In genomic region chr16:38757626-38758025, GRCm38 (mm10) we compare ENCODE assay signal across 19 mouse cellular contexts. TPM values are rescaled to one million over a fixed set of nuclear protein-coding genes. Genes with fewer than 3 reads are reported as not detected.
A peak's percentile ranks its signal among the peaks of the same experiment; 100 is the strongest.
DNase-seq lines count a peak whose midpoint lies in the region; ATAC-seq and TF ChIP-seq lines count a peak whose summit lies in the region.
"Had no signal": no experiment of that assay in that cellular context is flagged by ENCODE, and none has a peak within 500 bp of the region (broad histone marks: within the 10 kb centered on the region; RNA-seq: fewer than 3 reads in every experiment).

No protein-coding gene starts in this region.

- H3K36me3 ChIP-seq in heart, embryonic 13.5 days = peaks cover 53% of the 10 kb centered on the region
- H3K36me3 ChIP-seq in kidney, embryonic 15.5 days = peaks cover 27% of the 10 kb centered on the region
- no peaks in the 10 kb centered on the region for H3K36me3 ChIP-seq in kidney, adult 2 months (ENCODE audit: control insufficient read depth, insufficient read depth, low read length)
- H3K36me3 ChIP-seq in lung, embryonic 14.5 days (ENCODE audit: insufficient read depth) = peaks cover 46% of the 10 kb centered on the region
- H3K36me3 ChIP-seq in embryonic facial prominence, embryonic 10.5 days (replicated peaks) = peaks cover 51% of the 10 kb centered on the region
- peaks cover 19% of the 10 kb centered on the region for H3K36me3 ChIP-seq in midbrain, embryonic 16.5 days (ENCODE audit: control insufficient read depth, insufficient read depth, low read length)

- no peak for ATAC-seq in heart, embryonic 13.5 days (ENCODE audit: extremely low read depth, insufficient number of reproducible peaks, low FRiP score, low TSS enrichment)
- ATAC-seq in kidney, embryonic 15.5 days (replicated peaks; ENCODE audit: low FRiP score) = no peak
- ATAC-seq in lung, embryonic 14.5 days (ENCODE audit: insufficient read depth) = no peak
- ATAC-seq in midbrain, embryonic 16.5 days = no peak
- ATAC-seq: midbrain, embryonic 13.5 days had no signal

- no peak for TF ChIP-seq CTCF in kidney, adult 2 months (conservative IDR thresholded peaks at IDR 0.05; ENCODE audit: insufficient read depth, insufficient read length, low read depth, low read length)
- no peak for TF ChIP-seq CTCF in lung, embryonic 14.5 days (IDR thresholded peaks at IDR 0.05; ENCODE audit: low read depth)

- no peak for TF ChIP-seq POLR2A in kidney, adult 2 months (IDR thresholded peaks at IDR 0.05; ENCODE audit: low read depth, low read length)

- H3K9ac ChIP-seq in heart, embryonic 13.5 days = no peak overlapping the region
- H3K9ac ChIP-seq in kidney, embryonic 15.5 days = no peak overlapping the region
- no peak overlapping the region for H3K9ac ChIP-seq in lung, embryonic 14.5 days
- no peak overlapping the region for H3K9ac ChIP-seq in midbrain, embryonic 16.5 days (ENCODE audit: low read depth, low read length)
- H3K9ac ChIP-seq: embryonic facial prominence, embryonic 15.5 days; limb, embryonic 13.5 days; midbrain, embryonic 13.5 days; neural tube, embryonic 13.5 days had no signal

- H3K4me1 ChIP-seq in heart, embryonic 13.5 days = peaks cover 65% of the 10 kb centered on the region
- peaks cover 35% of the 10 kb centered on the region for H3K4me1 ChIP-seq in kidney, embryonic 15.5 days
- H3K4me1 ChIP-seq in kidney, adult 2 months (ENCODE audit: control insufficient read depth, insufficient read depth, low read length) = peaks cover 2% of the 10 kb centered on the region; the same call in 1 of the 2 replicates
- H3K4me1 ChIP-seq in lung, embryonic 14.5 days (ENCODE audit: insufficient read depth) = no peaks in the 10 kb centered on the region; the same call in none of the 2 replicates
- peaks cover 46% of the 10 kb centered on the region for H3K4me1 ChIP-seq in embryonic facial prominence, embryonic 10.5 days
- no peaks in the 10 kb centered on the region for H3K4me1 ChIP-seq in midbrain, embryonic 16.5 days (ENCODE audit: control insufficient read depth, insufficient read depth, low read length)

- H3K9me3 ChIP-seq in heart, embryonic 13.5 days = no peaks in the 10 kb centered on the region
- no peaks in the 10 kb centered on the region for H3K9me3 ChIP-seq in kidney, embryonic 15.5 days (replicated peaks)
- H3K9me3 ChIP-seq in lung, embryonic 14.5 days (ENCODE audit: low read depth, low read length) = no peaks in the 10 kb centered on the region
- no peaks in the 10 kb centered on the region for H3K9me3 ChIP-seq in embryonic facial prominence, embryonic 10.5 days
- no peaks in the 10 kb centered on the region for H3K9me3 ChIP-seq in midbrain, embryonic 16.5 days (replicated peaks; ENCODE audit: control insufficient read depth, low read length, poor library complexity, severe bottlenecking)
- H3K9me3 ChIP-seq: embryonic facial prominence, embryonic 15.5 days; limb, embryonic 13.5 days; midbrain, embryonic 13.5 days; neural tube, embryonic 13.5 days had no signal

- peak overlapping the region; percentile 53 for H3K27ac ChIP-seq in heart, embryonic 13.5 days (replicated peaks)
- H3K27ac ChIP-seq in kidney, embryonic 15.5 days = peak overlapping the region; percentile 22; the same call in 1 of the 2 replicates
- no peak overlapping the region for H3K27ac ChIP-seq in kidney, adult 2 months (ENCODE audit: insufficient read depth, low read depth, low read length)
- peak overlapping the region; percentile 19; the same call in 1 of the 2 replicates for H3K27ac ChIP-seq in lung, embryonic 14.5 days (ENCODE audit: low read depth)
- H3K27ac ChIP-seq in embryonic facial prominence, embryonic 10.5 days (replicated peaks) = no peak overlapping the region; the same call in 1 of the 2 replicates
- no peak overlapping the region for H3K27ac ChIP-seq in midbrain, embryonic 16.5 days (ENCODE audit: low read length)
- H3K27ac ChIP-seq: embryonic facial prominence, embryonic 15.5 days; midbrain, embryonic 13.5 days; neural tube, embryonic 13.5 days had no signal

- H3K4me2 ChIP-seq in heart, embryonic 13.5 days = no peak overlapping the region
- H3K4me2 ChIP-seq in kidney, embryonic 15.5 days = no peak overlapping the region
- no peak overlapping the region for H3K4me2 ChIP-seq in lung, embryonic 14.5 days
- no peak overlapping the region for H3K4me2 ChIP-seq in midbrain, embryonic 16.5 days (ENCODE audit: low read length)
- H3K4me2 ChIP-seq: embryonic facial prominence, embryonic 15.5 days; limb, embryonic 13.5 days; midbrain, embryonic 13.5 days; neural tube, embryonic 13.5 days had no signal

- no peaks in the 10 kb centered on the region for H3K27me3 ChIP-seq in heart, embryonic 13.5 days (replicated peaks)
- no peaks in the 10 kb centered on the region for H3K27me3 ChIP-seq in kidney, embryonic 15.5 days
- no peaks in the 10 kb centered on the region for H3K27me3 ChIP-seq in kidney, adult 2 months (replicated peaks; ENCODE audit: control insufficient read depth, insufficient read depth, low read length)
- no peaks in the 10 kb centered on the region for H3K27me3 ChIP-seq in lung, embryonic 14.5 days (ENCODE audit: insufficient read depth, low read length)
- H3K27me3 ChIP-seq in embryonic facial prominence, embryonic 10.5 days (replicated peaks; ENCODE audit: low read depth, poor library complexity, severe bottlenecking) = no peaks in the 10 kb centered on the region
- H3K27me3 ChIP-seq in midbrain, embryonic 16.5 days (ENCODE audit: control insufficient read depth, insufficient read depth, low read depth, low read length) = no peaks in the 10 kb centered on the region
- H3K27me3 ChIP-seq: embryonic facial prominence, embryonic 15.5 days; limb, embryonic 13.5 days; midbrain, embryonic 13.5 days; neural tube, embryonic 13.5 days had no signal

- 91% methylated on average over 19 of the region's 19 CpGs for WGBS in heart, embryonic 13.5 days
- WGBS in kidney, embryonic 15.5 days = 94% methylated on average over 19 of the region's 19 CpGs
- WGBS in kidney, adult 2 months = 95% methylated on average over 19 of the region's 19 CpGs
- WGBS in lung, embryonic 14.5 days = 95% methylated on average over 19 of the region's 19 CpGs
- WGBS in embryonic facial prominence, embryonic 10.5 days = 94% methylated on average over 19 of the region's 19 CpGs
- 94% methylated on average over 19 of the region's 19 CpGs for WGBS in midbrain, embryonic 16.5 days

- H3K4me3 ChIP-seq in heart, embryonic 13.5 days = no peak overlapping the region
- H3K4me3 ChIP-seq in kidney, embryonic 15.5 days (replicated peaks) = no peak overlapping the region
- H3K4me3 ChIP-seq in kidney, adult 2 months (ENCODE audit: insufficient read depth, low read depth, low read length) = no peak overlapping the region
- no peak overlapping the region for H3K4me3 ChIP-seq in lung, embryonic 14.5 days (ENCODE audit: low read depth, low read length)
- no peak overlapping the region for H3K4me3 ChIP-seq in embryonic facial prominence, embryonic 10.5 days
- no peak overlapping the region for H3K4me3 ChIP-seq in midbrain, embryonic 16.5 days (ENCODE audit: low read depth, low read length)
- H3K4me3 ChIP-seq: embryonic facial prominence, embryonic 15.5 days; limb, embryonic 13.5 days; midbrain, embryonic 13.5 days; neural tube, embryonic 13.5 days had no signal

- DNase-seq in heart, postnatal 4 days = no peak
- no peak for DNase-seq in kidney, adult 2 months
- no peak for DNase-seq in lung, embryonic 14.5 days
- no peak for DNase-seq in lung, postnatal 10 days
- peak; percentile 5 for DNase-seq in embryonic facial prominence, embryonic 10.5 days (ENCODE audit: low spot score)
- DNase-seq: cerebellum, adult 18-20 months; cerebellum, postnatal 25 days; embryo, embryonic 11 days; right cerebral cortex, adult 18-20 months; thymus, postnatal 36 days had no signal

RNA-seq across cellular contexts. Expression of gene B4galt4, which starts 15.6 kb away (rescaled TPM):
- 26.9 and 27.3 TPM in 2 replicates for polyA plus RNA-seq in heart, embryonic 13.5 days (2015; fragmentation: Nextera tagmentation; extraction: Ambion mirVana)
- total RNA-seq in heart, postnatal 4 days (2021) = 10 to 100 TPM; 10.1 to 13.1 TPM
- polyA plus RNA-seq in kidney, embryonic 15.5 days (2015; fragmentation: Nextera tagmentation; extraction: Ambion mirVana) = 29.0 and 30.6 TPM in 2 replicates
- polyA plus RNA-seq in kidney, adult 2 months (2012; rRNA removed) = 5.0 and 5.4 TPM in 2 replicates
- polyA plus RNA-seq in lung, embryonic 14.5 days (2014; fragmentation: Nextera tagmentation; extraction: Ambion mirVana) = 36.6 and 39.0 TPM in 2 replicates
- 26.2 and 27.8 TPM in 2 replicates for polyA plus RNA-seq in embryonic facial prominence, embryonic 10.5 days (2016; fragmentation: Nextera tagmentation; extraction: Ambion mirVana)
- polyA plus RNA-seq in midbrain, embryonic 16.5 days (2015; fragmentation: Nextera tagmentation; extraction: Ambion mirVana) = 31.5 and 35.6 TPM in 2 replicates

RNA-seq across cellular contexts. Expression of gene Upk1b, which starts 42.5 kb away (rescaled TPM):
- 17.4 and 19.3 TPM in 2 replicates for polyA plus RNA-seq in heart, embryonic 13.5 days (2015; fragmentation: Nextera tagmentation; extraction: Ambion mirVana)
- total RNA-seq in heart, postnatal 4 days (2021) = 10 to 100 TPM in 1 of 2 experiments, 1 to 10 TPM in 1; 8.3 to 11.3 TPM
- 4.9 and 10.1 TPM in 2 replicates for polyA plus RNA-seq in kidney, embryonic 15.5 days (2015; fragmentation: Nextera tagmentation; extraction: Ambion mirVana)
- polyA plus RNA-seq in kidney, adult 2 months (2012; rRNA removed) = 5.3 and 7.4 TPM in 2 replicates
- 15.4 and 16.8 TPM in 2 replicates for polyA plus RNA-seq in lung, embryonic 14.5 days (2014; fragmentation: Nextera tagmentation; extraction: Ambion mirVana)
- polyA plus RNA-seq in embryonic facial prominence, embryonic 10.5 days (2016; fragmentation: Nextera tagmentation; extraction: Ambion mirVana) = 1.2 and 1.4 TPM in 2 replicates
- 0.13 and 0.17 TPM in 2 replicates for polyA plus RNA-seq in midbrain, embryonic 16.5 days (2015; fragmentation: Nextera tagmentation; extraction: Ambion mirVana)
- total RNA-seq: gastrocnemius, adult 18-20 months; granulocyte monocyte progenitor cell, adult 5-6 weeks had no signal

RNA-seq across cellular contexts. Expression of gene Arhgap31, which starts 44.6 kb away (rescaled TPM):
- 26.2 and 27.9 TPM in 2 replicates for polyA plus RNA-seq in heart, embryonic 13.5 days (2015; fragmentation: Nextera tagmentation; extraction: Ambion mirVana)
- total RNA-seq in heart, postnatal 4 days (2021) = 10 to 100 TPM; 68.2 to 73.4 TPM
- 10.4 and 12.6 TPM in 2 replicates for polyA plus RNA-seq in kidney, embryonic 15.5 days (2015; fragmentation: Nextera tagmentation; extraction: Ambion mirVana)
- polyA plus RNA-seq in kidney, adult 2 months (2012; rRNA removed) = 5.8 and 6.9 TPM in 2 replicates
- polyA plus RNA-seq in lung, embryonic 14.5 days (2014; fragmentation: Nextera tagmentation; extraction: Ambion mirVana) = 21.6 and 22.0 TPM in 2 replicates
- 9.6 and 12.0 TPM in 2 replicates for polyA plus RNA-seq in embryonic facial prominence, embryonic 10.5 days (2016; fragmentation: Nextera tagmentation; extraction: Ambion mirVana)
- 3.7 and 4.1 TPM in 2 replicates for polyA plus RNA-seq in midbrain, embryonic 16.5 days (2015; fragmentation: Nextera tagmentation; extraction: Ambion mirVana)

Comparison
In these comparisons a context has a peak if more than half of its experiments do, and no peak if none do; other contexts are left out.
1. H3K27ac ChIP-seq: peak in heart, embryonic 13.5 days (single experiment), kidney, embryonic 15.5 days (single experiment) and lung, embryonic 14.5 days (single experiment); none in kidney, adult 2 months (single experiment), embryonic facial prominence, embryonic 10.5 days (single experiment) and midbrain, embryonic 16.5 days (single experiment).